Mouse (Mus musculus) kidney, embryonic 15.5 days (tissue): Measurements from ENCODE around the gene Zfp493. TPM values are rescaled to one million over a fixed set of nuclear protein-coding genes. Genes with fewer than 3 reads are reported as not detected.
"Not testable (repeated sequence)": the region's sequence is repeated elsewhere in the genome, so short reads cannot be mapped to it uniquely, and the experiment has no call there.

Experiments
- ATAC-seq: fragments of 200-750 bp; cut with Nextera tagmentation; replicated peaks from 2 replicates; pipeline ENCODE4 v1.8.0; 2017; ENCODE audit warnings: moderate TSS enrichment; ENCODE audit not compliant: low FRiP score
- H3K27ac ChIP-seq: fragments of 300-500 bp; sonication (generic); 2 replicates; pipeline ENCODE4 v1.5.1; 2015; ENCODE audit warnings: mild to moderate bottlenecking, inconsistent platforms
- H3K27me3 ChIP-seq: fragments of 300-500 bp; sonication (generic); 2 replicates; pipeline ENCODE4 v1.6.1; 2015; ENCODE audit warnings: inconsistent platforms
- H3K36me3 ChIP-seq: fragments of 300-500 bp; sonication (generic); 2 replicates; pipeline ENCODE4 v1.6.1; 2015; ENCODE audit warnings: inconsistent platforms
- H3K4me1 ChIP-seq: fragments of 300-500 bp; sonication (generic); 2 replicates; pipeline ENCODE4 v1.6.1; 2015; ENCODE audit warnings: inconsistent platforms
- H3K4me2 ChIP-seq: fragments of 300-500 bp; sonication (generic); 2 replicates; pipeline ENCODE4 v1.6.1; 2015; ENCODE audit warnings: moderate library complexity, mild to moderate bottlenecking, inconsistent platforms
- H3K4me3 ChIP-seq: fragments of 300-500 bp; sonication (generic); replicated peaks from 2 replicates; pipeline ENCODE4 v1.5.1; 2015; ENCODE audit warnings: mild to moderate bottlenecking, inconsistent platforms
- H3K9ac ChIP-seq: fragments of 300-500 bp; sonication (generic); 2 replicates; pipeline ENCODE4 v1.6.1; 2015; ENCODE audit warnings: mild to moderate bottlenecking, inconsistent platforms
- H3K9me3 ChIP-seq: fragments of 300-500 bp; sonication (generic); replicated peaks from 2 replicates; pipeline ENCODE4 v1.6.1; 2016; ENCODE audit warnings: inconsistent platforms
- WGBS: fragments of 180-500 bp; shearing (Covaris S2); methylation state at CpG from one replicate; pipeline ENCODE4 v1.1.7; 2015; ENCODE audit warnings: mixed read lengths; 5-methylcytosine and 5-hydroxymethylcytosine counted together
- polyA plus RNA-seq: library from polyadenylated mRNA; unstranded; fragments of >200 nt; fragmentation: Nextera tagmentation; extraction: Ambion mirVana; gene quantifications from 2 replicates; pipeline ENCODE4 v1.2.1, GENCODE M21; 2015

Zfp493 gene
- polyA plus RNA-seq, 1 experiment from 2014 or later = 2.5 TPM

DNA sequence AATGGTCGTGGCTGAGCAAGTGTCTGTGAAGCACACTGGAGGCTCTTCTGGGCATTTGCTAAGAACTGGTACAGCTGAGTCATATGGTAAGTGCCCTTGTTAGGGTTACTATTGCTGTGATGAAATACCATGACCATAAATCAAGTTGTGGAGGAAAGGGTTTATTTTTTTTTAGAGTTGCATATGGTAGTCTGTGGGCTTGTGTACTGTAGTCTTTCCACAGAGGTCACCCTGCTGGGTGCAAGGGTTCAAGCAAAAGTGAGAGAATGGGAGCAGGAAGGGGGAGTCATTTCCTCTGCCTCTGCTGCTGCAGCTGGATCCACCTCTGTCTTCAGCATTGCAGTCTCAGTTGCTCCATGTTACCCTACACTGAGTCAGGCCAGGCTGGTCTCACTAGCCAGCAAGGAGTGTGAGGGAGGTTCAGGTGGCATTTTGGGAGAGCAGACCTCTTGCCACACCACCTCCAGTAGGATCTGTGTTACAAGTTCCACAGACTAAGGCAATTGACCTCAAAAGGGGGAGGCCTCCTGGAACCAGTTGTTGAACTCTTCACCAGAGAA lies 32.2 kb downstream of the Zfp493 start:
- WGBS = 71% methylated on average over 1 of the region's 1 CpGs
- Histone ChIP-seq H3K4me1 (peaks cover 3% of the 10 kb centered on the region; the same call in 1 of the 2 replicates), H3K9ac (no peak overlapping the region), H3K27ac (no peak overlapping the region), H3K9me3 (no peaks in the 10 kb centered on the region), H3K36me3 (peaks cover 5% of the 10 kb centered on the region), H3K4me3 (no peak overlapping the region), H3K4me2 (no peak overlapping the region), H3K27me3 (no peaks in the 10 kb centered on the region)
- no peak for ATAC-seq

DNA sequence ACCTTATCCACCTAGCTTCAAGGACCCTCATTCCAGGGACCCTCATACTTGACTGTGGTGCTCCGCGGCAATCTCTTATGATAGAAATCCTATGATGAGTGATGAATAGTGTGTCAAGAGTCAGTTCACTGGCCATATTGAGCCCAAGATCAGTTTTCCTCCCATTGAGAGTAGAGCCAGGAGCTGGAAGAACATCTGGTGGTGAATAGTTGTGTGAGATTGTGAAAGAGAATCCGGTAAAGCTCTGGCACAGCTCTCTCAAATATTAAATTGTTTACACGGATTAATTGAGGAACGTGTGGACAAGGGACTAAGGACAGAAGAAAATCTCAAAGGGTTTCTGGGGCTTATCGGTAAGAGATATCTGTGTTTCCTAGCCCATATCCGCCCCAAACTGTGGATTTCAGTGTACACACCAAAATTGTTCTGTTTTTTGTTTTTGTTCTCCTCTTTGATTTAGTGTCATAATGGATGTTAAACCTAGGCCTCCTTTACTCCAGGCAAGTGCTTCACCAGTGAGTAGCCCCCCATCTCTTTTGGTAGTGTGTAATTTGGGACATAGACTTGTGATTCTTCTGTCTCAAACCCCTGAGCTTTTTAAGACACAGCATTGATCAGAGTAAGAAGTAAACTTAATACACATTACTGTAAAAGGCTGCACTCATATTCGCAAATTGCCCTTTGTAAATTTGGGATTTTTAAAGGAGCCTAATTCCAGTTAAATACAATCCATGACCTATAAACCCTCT lies 33.6 kb downstream of the Zfp493 start:
- Histone ChIP-seq H3K27me3 (no peaks in the 10 kb centered on the region), H3K36me3 (peaks cover 11% of the 10 kb centered on the region), H3K4me1 (peaks cover 3% of the 10 kb centered on the region; the same call in 1 of the 2 replicates), H3K9ac (no peak overlapping the region), H3K27ac (peak overlapping the region; percentile 93), H3K4me2 (peak overlapping the region; percentile 72), H3K4me3 (peak overlapping the region; percentile 83), H3K9me3 (peaks cover 6% of the 10 kb centered on the region; the same call in 1 of the 2 replicates)
- peak; percentile 19; the same call in 1 of the 2 replicates for ATAC-seq
- WGBS = 79% methylated on average over 8 of the region's 8 CpGs

DNA sequence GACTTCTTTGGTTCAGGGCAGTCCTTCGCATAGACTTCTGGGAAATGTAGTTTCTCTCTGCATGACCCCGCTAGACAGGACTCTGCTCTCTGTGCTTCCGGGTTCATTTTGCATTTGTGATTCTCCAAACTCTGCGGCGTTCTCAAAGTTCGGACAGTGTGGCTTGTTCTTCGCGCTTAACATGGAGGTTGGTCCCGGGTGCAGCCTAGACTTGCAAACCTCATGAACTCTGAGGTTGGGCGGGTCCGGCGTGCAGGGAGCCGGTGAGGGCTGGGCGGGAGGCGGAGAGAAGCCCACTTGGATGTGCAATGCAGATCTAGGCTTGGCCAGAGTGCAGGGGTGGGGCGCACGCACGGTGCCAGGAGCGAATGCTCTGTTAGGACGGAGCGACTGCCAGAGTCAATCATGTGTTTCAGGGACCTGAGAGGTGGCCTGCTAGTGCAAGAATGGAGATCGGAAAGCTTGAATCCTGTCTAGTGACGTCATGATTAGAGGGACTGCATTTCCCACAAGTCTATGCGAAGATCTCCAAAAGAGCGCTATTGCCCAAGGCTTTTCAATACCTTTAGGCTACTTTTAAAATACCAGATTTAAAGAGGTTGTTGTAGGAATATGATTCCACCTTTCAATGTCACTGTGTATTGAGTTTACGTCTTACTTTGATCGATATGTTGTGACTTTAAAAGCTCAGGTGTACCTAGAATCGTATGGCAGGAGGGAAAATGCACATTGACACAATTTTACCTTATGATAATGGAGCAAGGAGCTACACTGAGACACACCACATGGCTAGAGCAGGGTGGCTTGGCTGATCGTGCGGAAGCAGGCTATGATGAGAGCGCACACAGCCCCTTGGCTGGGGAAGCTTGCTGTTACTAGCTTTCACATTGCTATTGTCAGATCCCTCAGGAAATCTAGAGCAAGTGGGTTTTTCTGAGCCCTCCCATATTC lies 34.5 kb downstream of the Zfp493 start, which contains the start of gene Zfp273:
Gene Zfp273, plus strand, starts transcription at position 31 of the 951 bp plus-strand sequence.
- peaks cover 3% of the 10 kb centered on the region; the same call in 1 of the 2 replicates for H3K4me1 ChIP-seq
- H3K9me3 ChIP-seq = peaks cover 9% of the 10 kb centered on the region; the same call in 1 of the 2 replicates
- H3K4me3 ChIP-seq = peak within 1 kb of the TSS; percentile 83
- WGBS = 4% methylated on average over 31 of the region's 31 CpGs
- peak within 1 kb of the TSS; percentile 72 for H3K4me2 ChIP-seq
- H3K9ac ChIP-seq = peak within 1 kb of the TSS; percentile 74
- H3K27me3 ChIP-seq = no peaks in the 10 kb centered on the region
- H3K27ac ChIP-seq = peak within 1 kb of the TSS; percentile 93
- H3K36me3 ChIP-seq = peaks cover 19% of the 10 kb centered on the region
- ATAC-seq = peak; percentile 96

DNA sequence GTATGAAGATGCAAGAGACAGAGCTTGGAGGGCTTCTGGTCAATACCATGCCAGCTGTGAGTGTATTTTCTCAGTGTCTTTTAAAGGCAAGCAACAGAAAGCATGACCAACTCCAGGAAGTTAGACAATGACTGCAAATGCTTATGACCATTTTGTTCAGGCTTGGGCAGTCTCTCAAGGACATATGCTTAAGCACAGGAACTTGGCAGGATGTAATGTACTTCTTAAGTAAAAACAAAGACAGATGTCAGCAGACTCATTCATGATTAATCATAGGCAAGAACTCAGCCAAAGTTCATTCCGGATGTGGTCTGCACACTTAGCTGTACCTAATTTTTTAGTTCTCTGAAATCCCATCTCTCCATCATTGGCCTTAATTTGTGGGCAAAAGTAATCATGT lies 39.1 kb downstream of the Zfp493 start:
- H3K4me2 ChIP-seq = no peak overlapping the region
- no peak overlapping the region for H3K9ac ChIP-seq
- H3K27me3 ChIP-seq = no peaks in the 10 kb centered on the region
- H3K36me3 ChIP-seq = peaks cover 44% of the 10 kb centered on the region
- H3K4me1 ChIP-seq = peaks cover 3% of the 10 kb centered on the region; the same call in 1 of the 2 replicates
- H3K4me3 ChIP-seq = no peak overlapping the region
- ATAC-seq = no peak
- WGBS = 73% methylated on average over 1 of the region's 1 CpGs
- peaks cover 14% of the 10 kb centered on the region; the same call in 1 of the 2 replicates for H3K9me3 ChIP-seq
- no peak overlapping the region for H3K27ac ChIP-seq

DNA sequence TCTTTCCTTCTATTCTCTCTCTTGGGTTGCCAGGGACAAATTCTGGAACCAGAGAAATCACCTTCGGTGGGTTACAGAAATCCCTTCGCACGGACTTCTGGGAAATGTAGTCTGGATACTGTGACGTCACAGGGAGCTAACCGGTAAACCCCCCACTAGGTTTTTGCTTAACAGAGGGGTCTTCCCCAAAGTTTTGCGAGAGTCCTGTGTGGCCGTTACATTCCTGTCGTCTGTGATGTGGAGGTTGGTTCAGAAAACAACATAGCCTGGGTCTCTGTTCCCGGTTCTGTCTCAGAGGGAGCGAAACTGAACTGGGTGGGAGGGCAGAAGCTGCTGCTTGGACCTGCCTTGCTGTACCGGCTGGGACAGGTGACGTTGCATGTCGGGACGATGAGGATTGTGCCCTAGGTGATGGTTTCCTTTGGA lies 51.4 kb downstream of the Zfp493 start, which contains the start of gene Gm10037:
Gene Gm10037, plus strand, starts transcription at position 196 of the 426 bp plus-strand sequence.
- Histone ChIP-seq H3K9me3 (peaks cover 4% of the 10 kb centered on the region), H3K27me3 (no peaks in the 10 kb centered on the region), H3K4me1 (no peaks in the 10 kb centered on the region), H3K4me2 (peak within 1 kb of the TSS; percentile 63), H3K36me3 (peaks cover 11% of the 10 kb centered on the region), H3K4me3 (peak within 1 kb of the TSS; percentile 58), H3K9ac (peak within 1 kb of the TSS; percentile 62), H3K27ac (no peak within 1 kb of the TSS)
- peak; percentile 90 for ATAC-seq
- WGBS = 2% methylated on average over 14 of the region's 14 CpGs

DNA sequence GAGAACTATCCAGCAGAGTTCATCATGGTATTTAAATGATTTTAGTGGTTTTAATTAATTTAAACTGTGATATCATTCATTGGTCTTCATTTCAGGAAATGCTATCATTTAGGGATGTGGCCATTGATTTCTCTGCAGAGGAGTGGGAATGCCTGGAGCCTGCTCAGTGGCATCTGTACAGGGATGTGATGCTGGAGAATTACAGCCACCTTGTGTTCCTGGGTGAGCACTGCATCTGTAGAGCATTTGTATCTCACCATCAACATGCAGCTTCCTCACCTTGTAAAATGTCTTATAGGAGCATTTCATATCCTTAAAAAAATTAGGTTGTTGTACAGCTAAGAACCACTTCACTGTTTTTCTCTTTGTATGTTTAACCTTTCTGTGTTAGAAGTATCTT lies 53.6 kb downstream of the Zfp493 start:
- not testable (repeated sequence) for H3K4me1 ChIP-seq, H3K9ac ChIP-seq, H3K27me3 ChIP-seq, ATAC-seq, H3K9me3 ChIP-seq, H3K36me3 ChIP-seq, H3K27ac ChIP-seq, H3K4me3 ChIP-seq, H3K4me2 ChIP-seq

Other genes starting within 250 kb of the Zfp493 start
- gene Zfp748, start 225.9 kb upstream of the Zfp493 start, polyA plus RNA-seq = 13.8 and 14.0 TPM in 2 replicates
- 4.3 and 4.4 TPM in 2 replicates for gene Zfp729b, start 170.0 kb upstream of the Zfp493 start, polyA plus RNA-seq
- 0.22 TPM in 1 of 2 replicates, not detected in the other for gene Gm49345, start 141.9 kb upstream of the Zfp493 start, polyA plus RNA-seq
- 2.8 and 3.8 TPM in 2 replicates for gene Zfp729a, start 141.9 kb upstream of the Zfp493 start, polyA plus RNA-seq
- gene Zfp738, start 92.6 kb upstream of the Zfp493 start, polyA plus RNA-seq = 11.5 and 12.8 TPM in 2 replicates
- 7.2 and 8.2 TPM in 2 replicates for gene Zfp65, start 50.5 kb upstream of the Zfp493 start, polyA plus RNA-seq
- 4.8 and 6.4 TPM in 2 replicates for gene Zfp85, start 24.5 kb upstream of the Zfp493 start, polyA plus RNA-seq
- 8.0 and 8.1 TPM in 2 replicates for gene Zfp273, start 34.0 kb downstream of the Zfp493 start, polyA plus RNA-seq
- gene Gm10037, start 51.4 kb downstream of the Zfp493 start, polyA plus RNA-seq = 1.6 and 4.0 TPM in 2 replicates
- not detected in 2 replicates for gene BC048507, start 83.6 kb downstream of the Zfp493 start, polyA plus RNA-seq